Mouse (Mus musculus) forebrain, postnatal 0 days (tissue): ENCODE measurements around the gene Hnrnpl. TPM values are rescaled to one million over a fixed set of nuclear protein-coding genes. Genes with fewer than 3 reads are reported as not detected.

Experiments used
- ATAC-seq: fragments of 200-750 bp; cut with Nextera tagmentation; 2 replicates; pipeline ENCODE4 v1.8.0; 2017; ENCODE audit warnings: mild to moderate bottlenecking, moderate library complexity
- DNase-seq: peaks from one replicate; pipeline ENCODE4 v3.0.0-alpha.2; 2015
- H3K27ac ChIP-seq: fragments of 300-500 bp; sonication (generic); 2 replicates; pipeline ENCODE4 v1.5.1; 2014; ENCODE audit warnings: low read depth, mild to moderate bottlenecking, antibody characterized with exemption, low read length, moderate library complexity, mixed read lengths
- H3K27me3 ChIP-seq: fragments of 300-500 bp; sonication (generic); 2 replicates; pipeline ENCODE4 v1.6.1; 2014; ENCODE audit warnings: mild to moderate bottlenecking, low read length, mixed read lengths; ENCODE audit not compliant: insufficient read depth
- H3K36me3 ChIP-seq: fragments of 300-500 bp; sonication (generic); 2 replicates; pipeline ENCODE4 v1.6.1; 2014; ENCODE audit warnings: mild to moderate bottlenecking, moderate library complexity; ENCODE audit not compliant: insufficient read depth
- H3K4me1 ChIP-seq: fragments of 300-500 bp; sonication (generic); 2 replicates; pipeline ENCODE4 v1.6.1; 2014; ENCODE audit warnings: antibody characterized with exemption; ENCODE audit not compliant: insufficient read depth
- H3K4me2 ChIP-seq: fragments of 300-500 bp; sonication (generic); 2 replicates; pipeline ENCODE4 v1.6.1; 2014; ENCODE audit warnings: low read depth, mild to moderate bottlenecking, moderate library complexity
- H3K4me3 ChIP-seq: fragments of 300-500 bp; sonication (generic); 2 replicates; pipeline ENCODE4 v1.5.1; 2014; ENCODE audit warnings: low read depth, low read length, mixed read lengths
- H3K9ac ChIP-seq: fragments of 300-500 bp; sonication (generic); 2 replicates; pipeline ENCODE4 v1.6.1; 2014; ENCODE audit warnings: mild to moderate bottlenecking
- H3K9me3 ChIP-seq: fragments of 300-500 bp; sonication (generic); 2 replicates; pipeline ENCODE4 v1.6.1; 2016; ENCODE audit warnings: low read length
- CTCF ChIP-seq: sonication (generic); IDR thresholded peaks from 2 replicates; pipeline ENCODE4 v1.5.1; 2016; ENCODE audit warnings: antibody characterized with exemption, control low read depth, low read depth
- WGBS: fragments of 180-500 bp; shearing (Covaris S2); extraction: QIAGEN DNeasy Blood & Tissue Kit; methylation state at CpG from one replicate; pipeline ENCODE4 v1.1.7; 2014; 5-methylcytosine and 5-hydroxymethylcytosine counted together
- polyA plus RNA-seq: library from polyadenylated mRNA; unstranded; fragments of >200 nt; fragmentation: Nextera tagmentation; extraction: Ambion mirVana; gene quantifications from 2 replicates; pipeline ENCODE4 v1.2.1, GENCODE M21; 2015
- total RNA-seq: library from RNA; depleted of rRNA; stranded (reverse); fragments of >200 nt; gene quantifications from 2 replicates; pipeline ENCODE4 v1.2.3, GENCODE M21; 2014

Hnrnpl gene
- total and polyA plus RNA-seq, 2 experiments from 2014 or later: 172 to 264 TPM

GRCm38 (mm10) chr7:28847273-28847672, 38.9 kb downstream of the Hnrnpl start:
- 81% methylated on average over 1 of the region's 1 CpGs for WGBS
- ATAC-seq (no peak), DNase-seq (no peak)
- no peaks in the 10 kb centered on the region for H3K36me3 ChIP-seq
- H3K4me3 ChIP-seq: no peak overlapping the region
- TF ChIP-seq CTCF: no peak
- H3K9ac ChIP-seq: no peak overlapping the region
- H3K27me3 ChIP-seq: no peaks in the 10 kb centered on the region
- no peak overlapping the region for H3K27ac ChIP-seq
- no peaks in the 10 kb centered on the region for H3K9me3 ChIP-seq
- H3K4me2 ChIP-seq: no peak overlapping the region
- no peaks in the 10 kb centered on the region for H3K4me1 ChIP-seq

DNA sequence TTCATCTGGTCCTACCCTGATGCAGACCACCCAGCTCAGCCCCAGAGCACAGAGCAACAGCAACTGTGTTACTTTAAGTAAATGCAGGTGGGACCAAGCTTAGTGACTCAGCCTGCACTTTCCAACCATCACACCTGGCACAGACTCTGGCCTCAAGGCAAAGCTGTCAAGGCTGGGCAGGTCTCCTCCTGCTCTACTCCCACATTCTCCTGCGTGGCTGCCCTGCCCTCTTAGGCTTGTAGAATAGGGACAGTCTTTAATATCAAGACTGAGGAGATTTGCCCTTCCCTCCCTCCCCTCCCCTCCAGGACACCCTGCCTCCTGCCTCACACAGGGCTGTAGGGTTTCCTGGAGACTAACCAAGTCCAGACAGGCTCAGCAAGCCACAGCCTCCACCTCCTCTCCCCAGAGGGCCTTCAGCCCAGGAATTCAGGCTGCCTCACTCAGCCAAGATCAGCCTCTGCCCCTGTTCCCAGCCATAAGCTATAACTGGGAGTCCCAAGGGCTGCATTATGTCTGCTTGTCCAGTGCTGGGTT, 41.4 kb downstream of the Hnrnpl start:
- ATAC-seq: no peak
- H3K27me3 ChIP-seq: no peaks in the 10 kb centered on the region
- 43% methylated on average over 1 of the region's 1 CpGs for WGBS
- H3K4me1 ChIP-seq: no peaks in the 10 kb centered on the region
- DNase-seq: no peak
- no peak overlapping the region for H3K27ac ChIP-seq
- H3K9me3 ChIP-seq: no peaks in the 10 kb centered on the region
- no peak overlapping the region for H3K4me3 ChIP-seq
- H3K9ac ChIP-seq: no peak overlapping the region
- TF ChIP-seq CTCF: no peak
- no peaks in the 10 kb centered on the region for H3K36me3 ChIP-seq
- no peak overlapping the region for H3K4me2 ChIP-seq

GRCm38 (mm10) chr7:28850642-28851041, 42.3 kb downstream of the Hnrnpl start:
- no peaks in the 10 kb centered on the region for H3K36me3 ChIP-seq
- no peaks in the 10 kb centered on the region for H3K9me3 ChIP-seq
- TF ChIP-seq CTCF: no peak
- no peaks in the 10 kb centered on the region for H3K27me3 ChIP-seq
- ATAC-seq: no peak
- H3K4me3 ChIP-seq: no peak overlapping the region
- no peak overlapping the region for H3K9ac ChIP-seq
- no peak for DNase-seq
- H3K4me2 ChIP-seq: no peak overlapping the region
- 84% methylated on average over 4 of the region's 4 CpGs for WGBS
- H3K27ac ChIP-seq: no peak overlapping the region
- H3K4me1 ChIP-seq: no peaks in the 10 kb centered on the region

GRCm38 (mm10) chr7:28859953-28860352, 51.6 kb downstream of the Hnrnpl start:
- Histone ChIP-seq H3K9ac (no peak overlapping the region), H3K4me1 (no peaks in the 10 kb centered on the region), H3K27me3 (no peaks in the 10 kb centered on the region), H3K9me3 (no peaks in the 10 kb centered on the region), H3K4me2 (no peak overlapping the region), H3K27ac (no peak overlapping the region), H3K36me3 (no peaks in the 10 kb centered on the region), H3K4me3 (no peak overlapping the region)
- WGBS: 94% methylated on average over 2 of the region's 2 CpGs
- no peak for TF ChIP-seq CTCF
- no peak for DNase-seq
- no peak for ATAC-seq

- ATAC-seq: no peak
- WGBS: 86% methylated on average over 6 of the region's 6 CpGs
Observed at GRCm38 (mm10) chr7:28860898-28861297, 52.6 kb downstream of the Hnrnpl start.

GRCm38 (mm10) chr7:28862817-28863499, 54.6 kb downstream of the Hnrnpl start:
- DNase-seq: no peak
- ATAC-seq: peak; percentile 8; the same call in 1 of the 2 replicates
- no peak for TF ChIP-seq CTCF

More at GRCm38 (mm10) chr7:28860898-28861297, 52.6 kb downstream of the Hnrnpl start:
- Histone ChIP-seq H3K4me3 (no peak overlapping the region), H3K36me3 (no peaks in the 10 kb centered on the region), H3K9me3 (no peaks in the 10 kb centered on the region), H3K27ac (no peak overlapping the region), H3K4me1 (no peaks in the 10 kb centered on the region), H3K4me2 (no peak overlapping the region), H3K9ac (no peak overlapping the region), H3K27me3 (no peaks in the 10 kb centered on the region)
- DNase-seq: no peak
- TF ChIP-seq CTCF: 0 out of 2 replicates have a peak, but pooled peaks have one; percentile 8

DNA sequence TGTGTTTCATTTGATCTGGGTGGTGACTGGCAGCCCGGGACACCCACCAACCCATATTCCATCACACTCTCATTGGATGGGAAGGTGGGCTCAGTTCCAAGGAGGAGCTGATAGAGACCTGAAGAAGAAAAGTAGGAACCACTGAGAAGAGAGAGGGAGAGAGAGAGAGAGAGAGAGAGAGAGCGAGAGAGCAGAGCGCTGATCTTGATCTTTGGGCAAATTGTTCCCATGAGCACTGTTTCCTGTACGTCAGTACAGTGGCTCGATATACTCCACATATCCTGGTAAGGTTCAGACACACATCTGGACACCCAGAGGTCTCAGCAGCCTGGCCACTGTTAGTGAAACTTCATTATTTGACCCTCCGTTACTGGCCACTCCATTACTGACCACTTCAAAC, 55.2 kb downstream of the Hnrnpl start, which contains the start of gene Lgals7:
Lgals7 (plus strand) TSS at position 314 of the 400 bp plus-strand sequence.
- TF ChIP-seq CTCF: no peak
- H3K4me2 ChIP-seq: no peak within 1 kb of the TSS
- no peak within 1 kb of the TSS for H3K9ac ChIP-seq
- ATAC-seq: no peak
- no peak for DNase-seq
- H3K4me3 ChIP-seq: no peak within 1 kb of the TSS
- no peaks in the 10 kb centered on the region for H3K27me3 ChIP-seq
- H3K27ac ChIP-seq: no peak within 1 kb of the TSS
- 88% methylated on average over 6 of the region's 6 CpGs for WGBS
- H3K4me1 ChIP-seq: no peaks in the 10 kb centered on the region
- H3K9me3 ChIP-seq: no peaks in the 10 kb centered on the region
- H3K36me3 ChIP-seq: no peaks in the 10 kb centered on the region

More at GRCm38 (mm10) chr7:28862817-28863499, 54.6 kb downstream of the Hnrnpl start:
- Histone ChIP-seq H3K9ac (no peak overlapping the region), H3K4me1 (no peaks in the 10 kb centered on the region), H3K27me3 (no peaks in the 10 kb centered on the region), H3K36me3 (no peaks in the 10 kb centered on the region), H3K4me2 (no peak overlapping the region), H3K27ac (no peak overlapping the region), H3K4me3 (no peak overlapping the region), H3K9me3 (no peaks in the 10 kb centered on the region)
- WGBS: 86% methylated on average over 15 of the region's 15 CpGs
